Mouse (Mus musculus): Measurements from ENCODE around the gene Mob3b.

Mob3b gene

DNA sequence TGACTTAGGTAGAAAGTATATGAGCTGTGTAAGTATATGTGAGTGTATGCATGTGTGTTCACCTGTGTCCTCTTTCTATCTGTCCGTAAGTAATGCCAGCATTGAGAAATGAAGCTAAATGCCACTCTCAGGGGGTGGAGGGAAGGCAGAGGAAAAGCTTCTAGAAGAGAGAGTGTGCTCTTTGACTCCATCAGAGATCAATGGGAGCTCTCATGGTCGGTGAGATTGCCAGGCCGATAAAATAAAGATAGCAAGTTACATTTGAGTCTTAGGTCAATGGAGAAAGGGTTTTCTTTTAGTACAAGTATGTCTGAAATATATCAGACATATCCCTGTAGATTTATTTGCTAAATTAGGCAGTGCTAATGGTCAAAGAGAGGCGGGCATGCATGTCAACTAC is 9.0 kb downstream of the Mob3b start:
- no peak for DNase-seq (ENCODE audit: low spot score)

DNA sequence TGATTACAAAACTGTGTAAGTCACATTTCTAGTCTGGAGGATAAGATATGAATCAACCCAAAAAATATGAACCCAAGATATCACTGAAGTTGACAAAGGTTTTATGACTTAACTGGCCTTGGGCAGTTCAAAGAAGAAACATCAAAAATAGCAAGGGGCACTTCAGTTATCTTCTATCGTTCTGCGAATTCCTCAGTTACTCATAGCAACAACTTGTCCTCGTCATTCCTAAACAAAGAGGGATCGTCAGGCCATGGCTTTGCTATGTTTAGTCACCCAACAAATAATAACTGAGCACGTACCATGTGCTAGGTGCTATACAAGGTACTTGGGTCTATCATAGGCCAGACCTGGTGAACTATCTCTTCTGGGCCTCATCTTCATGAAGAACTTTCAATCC is 10.7 kb downstream of the Mob3b start:
- no peak for DNase-seq (ENCODE audit: low spot score)

DNA sequence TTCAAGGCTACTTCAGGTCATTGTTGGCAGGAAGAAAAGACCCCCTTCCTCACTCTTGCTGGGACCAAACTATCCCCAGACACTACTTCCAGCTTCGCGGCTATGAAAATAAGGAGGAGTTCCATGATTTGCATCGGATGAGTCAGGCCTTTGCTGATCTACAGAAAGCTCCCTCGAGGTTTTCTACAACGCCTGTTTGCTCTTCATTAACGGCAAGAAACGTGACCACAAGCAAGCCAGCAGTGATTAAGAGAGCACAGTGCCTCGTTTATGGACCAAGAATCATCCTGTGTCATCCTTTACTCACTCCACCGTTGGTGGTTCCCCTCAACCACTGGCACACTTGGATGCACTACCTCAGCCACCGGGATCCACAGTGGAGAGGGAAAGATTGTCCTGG is 11.6 kb downstream of the Mob3b start:
- DNase-seq (ENCODE audit: low spot score) = no peak

DNA sequence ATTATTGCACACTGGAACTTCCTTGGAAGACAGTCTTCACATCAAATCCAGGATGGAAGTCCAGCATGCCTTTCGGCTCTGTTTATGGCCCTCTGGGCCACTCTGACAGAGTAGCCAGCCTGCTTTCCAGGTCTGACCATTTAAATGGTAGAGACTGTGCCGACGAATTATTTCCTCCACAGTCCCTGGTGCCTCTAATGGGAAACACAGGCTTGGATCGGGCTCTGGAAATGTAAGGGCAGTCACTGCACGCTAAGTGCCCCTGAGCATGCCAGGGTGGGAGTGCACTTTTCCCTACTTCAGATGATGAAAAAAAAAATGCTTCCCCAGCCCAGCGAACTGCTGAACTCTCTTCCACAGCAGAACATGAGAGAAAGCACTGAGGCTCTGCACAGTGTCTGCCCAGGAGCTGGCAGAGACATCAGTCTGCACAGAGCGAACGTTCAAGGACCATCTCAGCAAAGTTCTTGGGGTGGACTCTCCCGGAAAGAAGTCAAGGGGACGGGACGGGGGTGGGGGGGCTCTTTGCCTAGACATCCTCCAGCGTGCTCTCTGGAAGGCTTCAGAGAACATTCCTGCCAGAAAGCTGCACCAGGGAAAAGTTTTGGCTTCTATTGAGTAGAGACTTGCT is 13.7 kb downstream of the Mob3b start:
- DNase-seq (ENCODE audit: low spot score) = no peak

DNA sequence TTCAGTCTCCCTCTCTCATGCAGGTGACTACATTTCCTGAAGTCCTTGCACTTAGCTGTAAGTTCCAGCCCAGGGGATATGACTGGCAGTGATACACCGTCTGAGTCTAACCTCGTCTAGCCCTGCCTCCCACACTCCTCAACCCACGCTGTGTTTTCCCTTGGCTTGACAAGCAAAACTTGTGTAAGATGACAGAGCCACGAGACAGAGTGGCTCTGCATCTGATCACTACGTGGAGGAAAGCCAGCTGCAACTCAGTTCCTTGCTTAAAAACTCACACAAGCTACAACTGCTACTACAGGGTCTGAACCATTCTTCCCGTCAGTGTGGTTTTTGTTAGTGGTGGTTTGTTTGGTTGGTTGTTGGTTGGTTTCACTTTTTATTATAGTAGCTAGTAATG is 17.0 kb downstream of the Mob3b start:
- DNase-seq (ENCODE audit: low spot score) = no peak

DNA sequence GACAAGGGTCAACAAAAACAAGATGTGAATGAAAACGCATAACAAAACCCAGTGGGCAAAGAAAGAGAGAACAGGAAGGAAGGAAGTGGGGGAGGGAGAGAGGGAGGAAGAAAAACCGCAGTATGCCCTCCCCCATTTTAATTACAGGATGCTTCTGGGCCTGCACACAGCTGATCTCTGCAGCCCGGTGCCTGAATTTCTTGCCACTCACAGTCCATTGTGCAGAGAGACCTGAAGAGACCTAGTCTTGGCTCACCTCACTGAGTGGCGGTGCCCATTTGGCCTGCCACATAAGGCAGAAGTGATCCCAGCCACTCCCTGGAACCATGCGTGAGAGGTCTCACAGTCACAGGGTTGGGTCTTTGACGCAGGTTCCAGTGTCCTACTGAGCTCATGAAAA is 19.2 kb downstream of the Mob3b start:
- DNase-seq (ENCODE audit: low spot score) = peak; percentile 6

DNA sequence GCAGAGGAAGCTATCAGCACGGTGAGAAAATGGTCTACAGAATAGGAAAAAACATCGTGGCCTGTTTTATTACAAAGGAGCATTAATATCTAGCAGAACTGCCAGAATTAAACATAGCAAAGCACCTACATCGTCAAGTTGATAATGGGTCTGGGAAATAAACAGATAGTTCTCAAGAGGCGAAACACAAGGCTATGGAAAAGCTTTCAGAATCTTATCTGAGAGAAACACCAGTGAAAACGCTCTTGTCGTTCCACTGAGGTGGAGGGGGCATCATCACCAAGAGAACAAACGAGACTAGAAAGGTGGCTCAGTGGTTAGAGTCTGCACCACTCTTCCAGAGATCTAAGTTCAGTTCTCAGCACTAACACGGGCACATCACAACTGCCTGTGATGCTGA is 20.3 kb downstream of the Mob3b start:
- no peak for DNase-seq (ENCODE audit: low spot score)

DNA sequence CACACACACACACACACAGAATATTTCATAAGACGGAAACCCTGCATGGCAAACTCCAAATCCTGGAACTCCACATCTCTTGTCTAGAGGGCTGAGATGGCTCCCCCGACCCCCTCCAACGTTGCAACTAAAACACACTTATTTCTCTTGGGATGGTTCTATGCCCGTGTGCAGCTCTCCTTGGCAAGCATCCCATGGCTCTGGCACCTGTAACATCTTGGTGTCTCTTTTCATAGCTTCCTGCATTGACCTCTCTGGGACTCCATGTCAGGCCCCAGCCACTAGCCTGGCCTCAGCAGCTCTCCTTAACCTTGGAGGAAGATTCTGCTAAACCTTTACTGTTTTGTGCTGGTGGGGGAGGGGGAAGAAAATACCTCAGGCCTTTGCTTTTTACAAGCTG is 21.5 kb downstream of the Mob3b start:
- DNase-seq (ENCODE audit: low spot score) = no peak

DNA sequence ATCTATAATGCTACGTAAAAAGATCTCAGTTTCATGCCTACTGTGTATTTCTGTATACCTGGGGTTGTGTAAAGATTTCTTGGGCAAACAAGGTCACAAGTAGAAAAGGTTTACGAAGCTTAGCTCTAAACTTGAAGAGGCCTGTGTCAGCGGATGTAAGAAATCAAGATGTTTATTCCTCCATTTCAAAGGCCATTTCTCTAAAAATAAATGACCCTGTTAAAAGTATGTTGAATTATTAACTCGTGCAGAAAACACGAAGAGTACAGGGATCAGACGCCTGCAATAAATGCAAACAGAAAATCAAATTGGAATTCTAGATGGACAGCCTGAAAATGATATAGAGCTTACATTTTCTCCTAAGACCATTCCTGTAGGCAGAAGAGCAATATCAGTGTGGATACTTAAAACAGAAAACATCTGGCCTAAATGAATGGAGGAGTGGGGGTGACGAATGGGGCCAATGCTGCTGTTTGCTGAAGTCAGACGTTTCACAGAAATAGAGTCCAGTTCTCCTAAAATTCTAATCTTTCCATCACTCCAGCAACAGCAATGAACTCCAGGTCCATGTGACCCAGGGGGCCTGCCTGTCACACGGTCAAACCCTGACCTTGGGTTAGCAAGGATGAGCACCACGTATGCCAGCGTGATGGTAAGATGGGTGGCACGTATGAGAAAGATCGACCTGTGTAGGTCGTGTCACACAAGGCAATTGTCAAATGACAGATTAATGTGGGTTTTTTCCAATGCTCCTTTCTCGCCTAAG is 22.3 kb downstream of the Mob3b start:
- DNase-seq (ENCODE audit: low spot score) = no peak

DNA sequence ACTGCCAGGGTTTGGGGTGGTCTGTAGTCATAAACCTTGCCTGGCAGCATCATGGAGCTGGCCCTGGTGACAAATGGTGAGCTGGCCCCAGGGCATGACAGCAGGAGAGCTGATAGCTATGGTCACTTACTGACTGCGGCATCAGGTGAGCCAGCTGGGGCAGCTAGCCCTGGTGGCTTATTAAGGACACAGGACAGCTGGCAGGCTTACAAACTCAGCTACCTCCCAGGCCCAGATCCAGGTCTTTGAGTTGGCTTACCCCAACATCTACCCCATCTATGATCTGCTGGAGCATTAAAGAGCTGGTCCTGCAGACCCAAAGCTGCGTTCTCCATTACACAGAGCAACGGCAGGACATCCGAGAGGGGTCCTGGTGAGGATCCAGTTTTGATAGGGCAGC is 23.9 kb downstream of the Mob3b start:
- DNase-seq (ENCODE audit: low spot score) = no peak

DNA sequence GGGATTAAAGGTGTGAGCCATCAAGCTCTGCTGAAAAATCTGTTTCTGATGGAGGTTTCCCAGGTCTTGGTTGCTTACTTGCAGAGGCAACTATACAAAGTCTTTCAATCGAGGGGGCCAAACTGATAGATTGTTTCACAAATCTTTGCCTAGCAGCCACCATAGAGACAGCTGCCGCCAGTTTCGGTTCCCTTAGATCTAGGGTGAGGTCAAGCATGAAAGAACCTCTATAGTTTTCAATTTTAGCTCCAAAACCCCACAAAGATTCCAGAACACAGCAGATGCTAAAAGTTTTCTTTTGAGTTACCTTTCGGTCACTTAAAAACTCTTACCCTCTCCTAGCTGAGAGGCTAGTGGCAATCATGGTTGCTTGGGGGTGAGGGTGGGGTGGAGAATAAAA is 25.7 kb downstream of the Mob3b start:
- DNase-seq (ENCODE audit: low spot score) = no peak

DNA sequence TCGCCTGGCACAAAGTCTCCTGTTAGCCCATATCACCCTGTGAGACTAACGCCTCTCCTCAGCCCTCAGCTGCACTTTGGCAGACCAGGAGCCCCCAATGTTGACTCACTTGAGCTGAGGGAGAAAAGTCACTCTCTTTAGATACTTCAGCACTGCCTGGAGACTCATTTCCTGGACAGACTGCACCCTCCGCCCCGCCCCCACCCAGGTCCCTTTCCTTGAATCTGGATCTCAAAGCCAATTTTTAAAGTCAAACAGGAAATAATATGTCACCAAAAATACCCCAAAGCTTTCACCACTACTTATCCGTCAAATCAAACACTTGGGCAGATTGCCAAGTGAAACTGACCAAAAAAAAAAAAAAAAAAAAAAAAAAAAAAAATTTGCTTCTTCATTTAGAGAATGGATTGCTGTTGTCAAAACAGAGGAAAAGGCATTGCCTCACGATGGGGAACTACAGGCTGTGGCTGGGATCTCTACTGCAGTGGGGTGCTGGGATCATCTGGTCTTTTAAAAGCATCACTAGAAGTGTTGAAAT is 26.8 kb downstream of the Mob3b start:
- no peak for DNase-seq (ENCODE audit: low spot score)

DNA sequence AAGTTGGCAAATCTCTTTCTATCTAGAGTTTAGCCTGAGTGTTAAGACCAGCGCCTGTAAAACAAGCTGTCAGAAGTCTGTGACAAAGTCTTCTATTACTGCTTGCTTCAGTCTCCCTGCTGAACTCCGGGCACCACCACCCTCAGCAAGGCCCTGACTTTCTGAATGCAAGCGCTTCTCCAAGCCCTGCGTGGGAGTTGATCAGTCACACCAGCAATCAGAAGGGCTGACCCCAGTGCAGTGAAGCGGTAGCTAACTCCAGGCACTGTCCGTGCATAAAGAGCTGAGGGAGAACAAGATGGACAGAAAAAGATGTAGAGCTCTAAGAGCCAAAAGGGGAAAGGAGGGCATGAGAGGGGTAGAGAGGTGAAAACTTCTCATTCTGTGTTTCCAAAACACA is 29.5 kb downstream of the Mob3b start:
- no peak for DNase-seq (ENCODE audit: low spot score)

DNA sequence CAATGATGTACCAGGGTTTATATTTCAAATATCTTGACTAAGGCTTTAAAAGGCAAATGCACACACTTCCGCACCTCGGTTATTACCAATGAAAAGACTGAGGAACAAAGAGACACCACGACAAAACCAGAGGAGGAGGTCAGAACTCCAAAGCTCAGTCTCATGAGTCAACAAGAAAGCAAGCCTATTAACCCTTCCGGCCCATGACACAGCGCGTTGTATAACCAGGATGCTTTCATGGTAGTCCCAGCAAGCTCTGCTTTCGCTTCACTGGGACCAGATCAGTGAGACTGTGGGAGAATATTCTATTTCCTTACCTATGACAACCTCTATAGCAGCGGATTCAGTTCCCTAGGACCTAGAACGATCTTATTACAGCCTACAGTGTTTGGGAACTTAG is 30.5 kb downstream of the Mob3b start:
- DNase-seq (ENCODE audit: low spot score) = no peak

DNA sequence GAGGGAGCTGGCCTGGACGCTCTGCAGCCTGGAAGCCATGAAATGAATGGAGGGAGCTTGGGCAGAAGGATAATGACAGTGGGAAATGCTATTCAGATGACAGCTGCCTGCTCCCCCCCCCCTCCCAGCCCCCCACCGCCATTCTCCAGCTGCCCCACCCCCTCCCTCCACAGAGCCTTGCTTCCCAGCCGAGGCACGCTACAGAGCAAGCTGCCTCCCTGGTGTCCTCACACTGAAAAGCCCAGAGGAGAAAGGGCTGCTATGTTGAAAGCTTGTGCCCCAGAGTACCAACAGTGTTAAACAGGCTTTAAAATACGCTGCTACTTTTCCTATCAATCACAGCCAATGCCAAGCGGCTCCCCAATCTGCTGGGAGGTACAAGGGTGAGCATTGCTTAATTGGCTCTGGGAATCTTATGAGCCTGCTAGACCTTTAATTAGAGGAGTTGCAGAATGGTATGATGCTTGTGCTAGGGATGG is 31.9 kb downstream of the Mob3b start:
- no peak for DNase-seq (ENCODE audit: low spot score)

DNA sequence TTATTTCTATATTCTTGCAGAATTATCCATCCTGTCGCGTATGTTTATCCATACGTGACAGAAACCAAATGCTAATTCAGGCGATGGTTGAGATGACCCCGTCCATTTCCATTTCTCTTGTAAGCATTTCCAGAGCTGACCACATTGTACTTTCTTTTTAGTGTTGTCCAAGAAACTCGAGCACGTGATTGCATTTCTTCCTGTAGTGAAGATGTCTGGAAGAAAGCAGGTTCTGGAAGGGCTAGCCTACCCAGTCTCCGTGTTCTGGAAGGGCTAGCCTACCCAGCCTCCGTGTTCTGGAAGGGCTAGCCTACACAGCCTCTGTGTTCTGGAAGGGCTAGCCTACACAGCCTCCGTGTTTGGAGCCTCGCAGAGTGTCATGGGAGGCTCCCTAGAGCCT is 33.3 kb downstream of the Mob3b start:
- no peak for DNase-seq (ENCODE audit: low spot score)

DNA sequence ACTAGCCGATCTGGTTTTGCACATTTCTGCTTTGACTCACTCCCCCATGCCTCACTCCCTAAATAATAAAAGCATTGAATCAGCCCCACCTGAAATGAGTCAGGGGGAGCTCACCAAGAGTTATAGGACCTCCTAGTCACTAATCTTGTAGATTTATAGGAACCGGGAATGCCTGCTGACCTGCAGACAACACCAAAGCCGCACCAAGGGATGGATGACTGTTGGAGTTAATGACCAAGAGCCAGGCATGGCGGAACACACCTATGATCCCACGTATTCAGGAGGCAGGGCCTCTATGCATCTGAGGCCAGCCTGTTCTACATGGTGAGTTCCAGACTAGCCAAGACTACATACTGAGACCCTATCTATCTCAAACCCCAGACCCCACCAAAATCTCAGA is 34.2 kb downstream of the Mob3b start:
- no peak for DNase-seq (ENCODE audit: low spot score)

DNA sequence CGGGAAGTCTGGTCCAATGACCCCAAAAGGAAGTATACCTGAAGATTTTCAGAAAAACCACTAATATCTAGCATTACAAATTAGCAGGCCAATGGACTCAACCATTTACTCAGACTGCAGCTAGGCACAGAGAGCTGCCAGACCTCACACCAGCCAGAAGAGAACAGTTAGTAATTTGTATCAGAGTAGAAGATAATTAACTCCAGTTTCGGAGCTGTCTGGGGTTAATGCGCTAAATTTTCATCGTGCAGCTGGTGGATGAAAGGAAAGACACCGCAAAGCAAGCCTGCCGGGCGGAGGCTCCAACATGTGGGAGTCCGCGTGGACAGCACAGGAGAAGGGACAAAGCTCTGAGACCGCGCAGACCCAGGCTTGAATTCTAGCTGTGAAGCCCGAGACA is 36.2 kb downstream of the Mob3b start:
- DNase-seq (ENCODE audit: low spot score) = no peak

DNA sequence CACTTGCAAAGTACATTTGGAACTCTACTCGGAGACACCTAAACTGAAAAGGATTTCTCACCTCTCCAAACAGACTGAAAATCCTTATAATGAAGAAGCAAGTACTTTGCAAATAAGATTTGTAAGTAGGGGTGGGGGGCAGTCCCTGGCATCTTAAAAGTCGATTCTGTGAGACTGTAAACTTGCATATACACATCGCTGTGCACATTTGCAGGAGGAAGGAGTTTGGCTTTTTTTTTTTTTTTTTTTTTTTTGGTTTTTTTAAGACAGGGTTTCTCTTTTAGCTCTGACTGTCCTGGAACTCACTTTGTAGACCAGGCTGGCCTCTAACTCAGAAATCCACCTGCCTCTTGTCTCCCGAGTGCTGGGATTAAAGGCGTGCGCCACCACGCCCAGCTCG is 36.7 kb downstream of the Mob3b start:
- DNase-seq (ENCODE audit: low spot score) = no peak

DNA sequence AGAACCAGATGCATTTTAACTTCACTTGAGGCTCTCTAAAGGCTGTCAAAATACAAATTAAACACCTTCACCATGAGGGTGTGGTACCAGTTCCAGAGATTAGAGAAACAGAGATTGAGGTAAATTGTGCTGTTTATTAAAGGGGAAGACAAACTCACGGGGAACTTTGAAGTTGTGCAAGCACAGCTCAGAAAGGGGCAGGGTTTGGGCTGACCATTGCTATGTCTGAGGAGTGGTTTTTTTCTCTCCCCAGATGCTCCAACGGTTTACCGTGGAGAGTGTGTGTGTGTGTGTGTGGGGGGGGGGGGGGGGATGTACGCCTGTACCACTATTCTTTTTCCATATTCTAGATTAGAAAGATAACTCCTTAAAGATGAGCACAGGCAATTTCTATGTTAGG is 37.1 kb downstream of the Mob3b start:
- DNase-seq (ENCODE audit: low spot score) = no peak

DNA sequence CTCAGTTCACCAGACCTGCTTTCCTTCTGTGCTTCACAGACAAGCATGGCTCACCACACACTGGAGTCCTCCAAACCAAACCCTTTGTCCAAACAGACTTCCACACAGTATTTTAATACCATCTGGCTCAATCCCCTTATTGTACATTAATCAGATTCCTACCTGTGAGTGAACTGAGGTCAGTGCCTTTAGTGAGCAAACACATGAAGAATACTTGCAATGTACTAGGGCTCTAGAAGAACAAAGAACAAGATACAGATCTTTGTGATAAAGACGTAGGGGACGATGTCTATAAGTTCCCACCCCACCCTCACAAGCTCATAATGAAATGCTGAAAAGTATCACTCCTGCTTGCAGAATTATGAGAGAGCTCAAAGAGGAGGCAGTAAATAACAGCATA is 38.4 kb downstream of the Mob3b start:
- no peak for DNase-seq (ENCODE audit: low spot score)

DNA sequence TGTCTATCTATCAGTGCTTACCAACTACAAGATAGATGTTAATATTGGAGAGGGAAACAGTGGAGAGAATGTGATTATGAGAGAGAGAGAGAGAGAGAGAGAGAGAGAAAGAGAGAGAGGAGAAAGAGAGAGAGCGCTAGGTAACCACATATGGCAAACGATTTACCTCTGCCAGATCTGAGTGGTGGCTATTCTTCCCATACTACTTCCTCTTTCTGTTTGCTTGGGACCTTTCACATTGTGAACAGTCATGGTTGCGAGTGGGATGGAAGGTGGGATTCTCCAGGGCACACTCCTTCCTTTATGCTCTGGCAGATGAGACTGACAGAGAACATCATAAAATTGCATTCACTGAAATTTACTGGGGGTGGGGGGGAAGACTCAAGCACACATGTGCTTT is 40.1 kb downstream of the Mob3b start:
- no peak for DNase-seq (ENCODE audit: low spot score)

DNA sequence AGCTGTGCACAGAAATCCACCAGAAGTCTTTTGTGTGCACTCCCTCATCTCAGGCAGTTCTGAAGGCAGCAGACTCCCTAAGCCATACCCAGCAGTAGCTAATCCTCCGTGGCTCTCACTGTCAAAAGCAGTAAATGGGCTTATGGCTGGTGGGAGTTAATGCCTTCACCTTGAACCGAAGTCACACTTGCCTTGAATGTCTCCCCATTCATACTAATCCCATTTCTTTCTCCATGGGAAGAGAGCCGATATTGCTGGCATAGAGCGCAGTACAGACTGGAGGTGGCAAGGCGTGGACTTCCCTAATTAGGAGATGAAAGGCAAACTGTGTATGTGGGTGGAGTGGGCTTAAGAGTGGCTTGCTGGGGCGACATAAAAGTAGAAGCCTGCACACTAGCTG is 41.4 kb downstream of the Mob3b start:
- DNase-seq (ENCODE audit: low spot score) = no peak

DNA sequence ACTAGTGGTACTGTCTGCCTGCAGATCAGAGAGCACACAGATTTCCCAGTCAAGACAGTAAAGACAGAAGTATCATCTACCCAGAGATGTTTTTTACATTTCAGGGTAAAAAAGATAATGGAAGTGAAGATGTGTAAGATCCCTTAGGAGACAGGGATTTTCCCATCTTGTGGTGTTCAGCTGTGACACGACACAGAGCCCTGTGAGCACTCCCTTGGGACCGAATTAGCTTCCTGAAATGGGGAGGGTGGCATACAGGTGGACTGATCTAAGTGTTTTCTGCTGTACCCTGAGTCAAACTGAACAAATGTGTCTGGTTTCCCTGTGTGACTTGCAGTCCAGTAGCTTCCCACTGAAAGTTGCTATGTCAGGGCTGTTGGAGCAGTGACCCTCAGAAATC is 42.3 kb downstream of the Mob3b start:
- DNase-seq (ENCODE audit: low spot score) = no peak
